Mouse (Mus musculus) limb, embryonic 10.5 days (tissue): ENCODE results near the gene 5530401A14Rik. TPM values are rescaled to one million over a fixed set of nuclear protein-coding genes. Genes with fewer than 3 reads are reported as not detected.

Source experiments
- DNase-seq: peaks from one replicate; pipeline ENCODE4 v3.0.0-alpha.2; 2017; ENCODE audit warnings: low spot score
- H3K27ac ChIP-seq: fragments of 300-500 bp; sonication (generic); 2 replicates; pipeline ENCODE4 v1.5.1; 2016; ENCODE audit warnings: mild to moderate bottlenecking
- H3K27me3 ChIP-seq: fragments of 300-500 bp; sonication (generic); 2 replicates; pipeline ENCODE4 v1.6.1; 2016; ENCODE audit warnings: low read depth, mild to moderate bottlenecking; ENCODE audit not compliant: poor library complexity, severe bottlenecking
- H3K36me3 ChIP-seq: fragments of 300-500 bp; sonication (generic); 2 replicates; pipeline ENCODE4 v1.6.1; 2016; ENCODE audit warnings: mild to moderate bottlenecking, moderate library complexity
- H3K4me1 ChIP-seq: fragments of 300-500 bp; sonication (generic); 2 replicates; pipeline ENCODE4 v1.6.1; 2016
- H3K4me3 ChIP-seq: fragments of 300-500 bp; sonication (generic); 2 replicates; pipeline ENCODE4 v1.5.1; 2016; ENCODE audit warnings: mild to moderate bottlenecking, moderate library complexity
- H3K9me3 ChIP-seq: fragments of 300-500 bp; sonication (generic); replicated peaks from 2 replicates; pipeline ENCODE4 v1.6.1; 2016; ENCODE audit warnings: mild to moderate bottlenecking
- WGBS: fragments of 180-500 bp; shearing (Covaris S2); methylation state at CpG from one replicate; pipeline ENCODE4 v1.1.7; 2016; 5-methylcytosine and 5-hydroxymethylcytosine counted together
- polyA plus RNA-seq: library from polyadenylated mRNA; unstranded; fragments of >200 nt; fragmentation: Nextera tagmentation; extraction: Ambion mirVana; gene quantifications from 2 replicates; pipeline ENCODE4 v1.2.1, GENCODE M21; 2016

The 5530401A14Rik gene
- polyA plus RNA-seq, 1 experiment from 2014 or later, result not detected

DNA sequence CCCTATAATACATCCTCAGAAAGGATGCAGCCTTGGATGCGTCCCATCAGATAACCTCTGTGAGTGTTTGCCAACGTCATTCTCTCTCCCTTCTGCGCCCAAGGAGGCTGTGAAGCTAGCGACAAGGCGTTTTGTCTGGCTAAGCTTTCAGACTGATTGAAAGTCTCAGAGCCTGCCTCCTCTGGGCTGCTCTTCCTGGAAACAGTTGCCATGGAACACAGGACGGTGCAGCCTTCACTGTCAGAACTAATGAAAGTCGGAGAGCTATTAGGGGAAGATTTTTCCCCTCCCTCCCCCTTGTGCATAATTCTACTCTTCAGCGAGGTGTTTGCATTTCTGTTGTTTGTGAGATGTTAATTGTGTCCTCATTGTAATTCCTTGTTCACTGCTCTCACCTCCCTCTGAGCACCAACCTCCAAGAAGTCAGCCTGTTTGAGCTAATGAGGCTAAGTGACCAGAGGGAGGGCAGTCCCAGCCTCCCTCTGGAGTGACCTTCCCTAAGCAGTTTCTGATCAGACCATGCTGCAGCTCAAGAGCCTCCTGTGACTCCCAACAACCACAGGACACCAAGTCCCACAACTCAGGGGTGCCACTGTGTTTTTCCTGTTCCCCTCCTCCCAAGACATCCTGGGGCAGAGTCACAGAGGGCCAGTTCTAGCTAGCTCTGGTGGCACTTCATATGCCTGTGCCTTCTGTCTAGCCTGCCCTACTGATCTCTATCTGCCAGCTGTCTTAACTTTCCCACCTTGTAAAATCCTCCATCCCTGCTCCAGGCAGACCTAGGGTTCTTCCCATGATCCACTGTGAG, 37.3 kb downstream of the 5530401A14Rik start:
- 9% methylated on average over 8 of the region's 8 CpGs for WGBS
- no peak for DNase-seq
- Histone ChIP-seq H3K36me3 (no peaks in the 10 kb centered on the region), H3K27ac (no peak overlapping the region), H3K4me3 (no peak overlapping the region), H3K4me1 (peaks cover 16% of the 10 kb centered on the region), H3K27me3 (0 out of 2 replicates have a peak, but pooled peaks cover 5% of the 10 kb centered on the region), H3K9me3 (no peaks in the 10 kb centered on the region)

DNA sequence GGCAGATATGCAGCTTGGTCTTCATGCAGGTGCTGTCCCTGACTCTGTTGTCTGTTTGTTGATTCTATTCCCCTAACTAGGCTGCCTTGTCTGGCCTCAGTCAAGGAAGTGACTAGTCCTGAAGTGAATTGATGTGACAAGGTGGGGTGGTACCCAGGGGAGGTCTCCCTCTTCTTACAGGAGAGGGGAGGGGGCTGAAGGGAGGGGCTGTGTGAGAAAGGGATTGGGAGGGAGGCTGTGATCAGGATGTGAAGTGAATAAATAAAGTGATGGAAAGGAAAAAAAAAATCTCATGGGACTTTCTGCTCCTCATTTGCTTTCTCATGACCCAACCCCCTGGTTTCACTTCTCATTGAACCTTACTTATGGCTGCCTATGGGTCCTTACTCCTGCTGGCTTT, 41.8 kb downstream of the 5530401A14Rik start:
- Histone ChIP-seq H3K4me3 (no peak overlapping the region), H3K4me1 (peaks cover 13% of the 10 kb centered on the region), H3K36me3 (no peaks in the 10 kb centered on the region), H3K27ac (no peak overlapping the region), H3K27me3 (0 out of 2 replicates have a peak, but pooled peaks cover 5% of the 10 kb centered on the region), H3K9me3 (no peaks in the 10 kb centered on the region)
- DNase-seq, result no peak

DNA sequence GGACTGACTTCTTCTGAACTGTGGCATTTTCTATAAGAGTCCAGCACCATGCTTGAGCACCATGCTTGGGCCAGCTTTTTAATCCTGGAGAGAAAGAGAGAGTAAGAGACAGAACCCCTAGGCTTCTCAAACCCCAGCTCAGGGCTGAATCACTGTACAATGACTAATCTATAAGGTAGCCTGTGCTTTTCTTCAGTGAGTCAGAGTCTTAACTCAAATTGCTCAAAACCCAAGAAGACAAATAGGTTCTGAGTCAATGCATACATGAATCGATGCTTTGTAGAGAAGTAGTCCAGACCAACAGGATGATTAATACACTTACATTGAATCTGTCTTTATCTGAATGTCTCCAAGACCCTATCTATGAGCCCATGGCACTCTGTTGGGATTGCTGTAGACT, 48.3 kb downstream of the 5530401A14Rik start:
- H3K9me3 ChIP-seq, result no peaks in the 10 kb centered on the region

DNA sequence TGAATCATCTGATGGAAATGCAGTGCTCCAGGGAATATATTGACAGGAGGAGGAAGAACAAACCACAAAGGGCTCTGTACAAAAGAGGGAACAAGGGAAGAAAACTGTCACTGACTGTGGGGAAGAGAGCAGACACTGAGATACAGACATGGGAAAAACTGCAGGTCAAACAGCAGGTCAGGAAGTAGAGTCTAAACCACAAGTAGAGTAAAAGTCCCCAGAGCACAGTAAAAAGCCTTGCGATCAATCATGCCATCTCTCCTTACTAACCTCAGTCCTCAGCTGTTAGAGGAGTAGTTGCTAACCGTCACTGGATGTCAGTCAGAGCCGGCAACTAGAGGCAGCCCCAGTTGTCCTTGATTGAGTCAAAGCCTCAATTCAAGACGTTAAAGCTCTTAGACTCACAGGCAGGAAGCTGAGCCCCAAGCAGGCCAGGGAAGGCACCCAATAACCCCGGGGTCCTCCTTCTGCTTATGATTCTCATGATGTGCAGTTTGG, 49.0 kb downstream of the 5530401A14Rik start:
- no peak overlapping the region for H3K4me3 ChIP-seq
- no peaks in the 10 kb centered on the region for H3K36me3 ChIP-seq
- WGBS, result 68% methylated on average over 5 of the region's 5 CpGs
- H3K4me1 ChIP-seq, result peaks cover 4% of the 10 kb centered on the region; the same call in 1 of the 2 replicates
- DNase-seq, result no peak
- no peaks in the 10 kb centered on the region for H3K27me3 ChIP-seq
- no peaks in the 10 kb centered on the region for H3K9me3 ChIP-seq
- no peak overlapping the region for H3K27ac ChIP-seq

More for the DNA sequence above, 48.3 kb downstream of the 5530401A14Rik start:
- 96% methylated on average over 1 of the region's 1 CpGs for WGBS
- no peaks in the 10 kb centered on the region for H3K36me3 ChIP-seq
- no peak for DNase-seq
- no peak overlapping the region for H3K4me3 ChIP-seq
- no peak overlapping the region for H3K27ac ChIP-seq
- H3K27me3 ChIP-seq, result no peaks in the 10 kb centered on the region
- peaks cover 4% of the 10 kb centered on the region; the same call in 1 of the 2 replicates for H3K4me1 ChIP-seq

DNA sequence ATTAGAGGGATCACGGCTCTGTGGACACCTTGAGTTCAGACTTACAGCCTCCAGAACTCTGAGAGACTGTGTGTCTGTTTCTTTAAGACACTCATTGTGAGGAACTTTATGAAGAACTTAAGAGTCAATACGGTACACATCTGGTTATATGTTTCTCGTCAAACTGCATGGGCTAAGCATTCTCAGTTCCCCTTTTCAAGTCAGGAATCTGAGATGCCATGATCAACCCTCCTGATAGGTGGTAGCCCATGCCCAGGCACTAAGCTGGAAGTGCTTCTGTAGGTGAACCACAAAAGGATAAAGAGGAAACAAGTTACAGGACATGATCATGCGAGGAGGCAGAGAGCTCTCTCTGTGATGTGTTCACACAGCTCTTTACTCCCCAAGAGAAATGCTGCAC, 52.6 kb downstream of the 5530401A14Rik start:
- Histone ChIP-seq H3K27ac (no peak overlapping the region), H3K27me3 (no peaks in the 10 kb centered on the region), H3K4me1 (peaks cover 14% of the 10 kb centered on the region), H3K9me3 (no peaks in the 10 kb centered on the region), H3K36me3 (no peaks in the 10 kb centered on the region), H3K4me3 (no peak overlapping the region)
- no peak for DNase-seq
- WGBS, result 88% methylated on average over 4 of the region's 4 CpGs

DNA sequence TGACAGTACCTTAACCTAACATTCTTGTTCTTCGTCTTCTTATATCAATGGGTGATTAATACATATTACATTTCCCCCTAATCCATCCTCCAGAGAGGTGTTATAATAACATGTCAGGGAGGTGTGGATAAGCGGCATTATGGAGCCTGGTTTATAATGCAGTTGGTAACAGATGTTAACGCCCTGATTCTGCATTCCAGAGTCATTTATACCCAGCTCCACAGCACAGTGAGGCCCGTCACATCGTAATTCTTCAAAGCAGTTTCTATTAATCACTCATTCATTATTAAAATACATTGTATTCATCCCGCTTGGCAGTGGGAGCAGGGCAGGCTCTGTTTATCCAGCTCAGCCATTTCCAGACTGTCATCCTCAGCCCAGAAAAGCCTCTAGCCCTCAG, 55.0 kb downstream of the 5530401A14Rik start:
- peaks cover 14% of the 10 kb centered on the region for H3K4me1 ChIP-seq
- no peaks in the 10 kb centered on the region for H3K9me3 ChIP-seq
- DNase-seq, result no peak
- no peaks in the 10 kb centered on the region for H3K36me3 ChIP-seq
- H3K27ac ChIP-seq, result no peak overlapping the region
- WGBS, result 55% methylated on average over 6 of the region's 6 CpGs
- H3K4me3 ChIP-seq, result no peak overlapping the region
- no peaks in the 10 kb centered on the region for H3K27me3 ChIP-seq

DNA sequence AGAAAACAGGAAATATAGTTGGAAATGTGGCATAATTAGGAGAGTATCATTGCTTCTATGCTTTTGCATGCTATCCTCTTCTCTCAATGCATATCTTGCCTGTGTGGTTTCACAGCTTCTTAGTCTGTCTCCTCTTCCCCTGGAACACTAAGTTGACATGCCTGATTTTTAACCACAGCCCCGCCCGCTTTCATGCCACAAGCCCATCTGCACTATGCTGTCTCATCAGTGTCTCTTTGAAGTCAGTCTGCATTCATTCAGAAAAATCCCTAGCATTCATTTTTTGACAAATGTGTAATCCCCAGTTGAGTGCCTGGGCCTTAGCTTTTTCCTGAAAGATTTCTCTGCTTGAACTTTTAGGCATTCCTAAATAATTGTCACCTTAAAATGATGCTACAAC, 62.6 kb downstream of the 5530401A14Rik start:
- H3K4me1 ChIP-seq, result no peaks in the 10 kb centered on the region
- H3K9me3 ChIP-seq, result no peaks in the 10 kb centered on the region
- no peak overlapping the region for H3K4me3 ChIP-seq
- no peak overlapping the region for H3K27ac ChIP-seq
- no peaks in the 10 kb centered on the region for H3K27me3 ChIP-seq
- no peak for DNase-seq
- H3K36me3 ChIP-seq, result no peaks in the 10 kb centered on the region
- WGBS, result 88% methylated on average over 2 of the region's 2 CpGs

DNA sequence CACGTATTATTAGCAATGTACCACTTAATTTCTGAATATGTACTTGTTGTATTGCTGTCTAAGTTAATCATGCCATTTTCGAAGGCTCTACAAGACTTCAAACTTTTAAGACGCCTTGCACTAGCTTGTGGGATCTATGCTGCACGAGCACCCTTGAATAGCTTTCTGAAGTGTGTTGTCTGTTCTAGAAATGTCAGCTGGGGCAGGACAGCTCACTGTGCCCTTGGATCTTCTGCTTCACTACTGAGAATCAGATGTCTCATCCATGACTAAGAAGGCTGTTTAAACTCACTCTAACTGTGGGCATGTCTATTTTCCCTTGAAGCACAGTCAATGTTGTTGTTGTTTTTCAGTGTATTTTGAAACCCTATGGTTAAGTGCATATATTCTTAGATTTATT, 63.2 kb downstream of the 5530401A14Rik start:
- WGBS, result 94% methylated on average over 4 of the region's 4 CpGs

DNA sequence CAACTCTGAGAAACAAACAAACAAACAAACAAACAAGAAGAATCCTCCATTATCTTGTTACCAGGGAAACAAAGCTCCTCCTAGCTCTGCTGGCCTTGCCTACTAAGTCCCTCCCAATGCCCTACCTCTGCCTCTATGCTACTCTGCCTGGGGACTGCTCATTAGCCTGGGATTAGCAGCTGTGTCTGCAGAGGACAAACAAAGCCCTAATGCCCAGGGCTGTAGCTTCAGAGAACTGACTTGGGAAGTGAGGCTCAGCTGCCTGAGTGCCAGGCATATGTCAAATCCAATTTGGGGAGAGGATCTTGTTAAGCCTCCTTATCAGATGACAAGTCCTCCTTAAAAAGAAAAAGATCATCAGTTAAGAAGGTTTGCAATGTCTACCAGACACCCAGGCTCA, 65.9 kb downstream of the 5530401A14Rik start:
- Histone ChIP-seq H3K9me3 (no peaks in the 10 kb centered on the region), H3K27ac (no peak overlapping the region), H3K27me3 (no peaks in the 10 kb centered on the region), H3K4me3 (no peak overlapping the region), H3K4me1 (no peaks in the 10 kb centered on the region), H3K36me3 (no peaks in the 10 kb centered on the region)
- no peak for DNase-seq

More for the DNA sequence above, 63.2 kb downstream of the 5530401A14Rik start:
- Histone ChIP-seq H3K4me1 (no peaks in the 10 kb centered on the region), H3K4me3 (no peak overlapping the region), H3K27ac (no peak overlapping the region), H3K36me3 (no peaks in the 10 kb centered on the region), H3K9me3 (no peaks in the 10 kb centered on the region), H3K27me3 (no peaks in the 10 kb centered on the region)
- DNase-seq, result no peak

DNA sequence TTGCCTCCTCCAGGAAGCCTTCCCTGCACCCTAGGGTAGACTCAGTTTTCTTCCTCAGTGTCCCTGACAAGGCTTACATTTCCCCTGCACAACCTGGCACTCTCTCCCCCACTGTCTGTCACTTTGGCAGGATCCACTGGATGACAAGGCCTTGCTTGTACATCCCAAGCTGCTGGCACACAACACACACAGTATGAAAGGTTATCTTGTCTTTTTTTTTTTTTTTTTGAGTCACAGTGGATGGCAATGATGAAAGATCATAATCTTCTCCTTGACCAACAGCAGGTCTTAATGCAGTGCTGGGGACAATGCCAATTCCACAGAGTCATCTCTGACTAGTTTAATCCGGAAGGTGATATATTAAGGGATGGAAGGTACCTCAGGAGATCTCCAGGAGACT, 77.0 kb downstream of the 5530401A14Rik start:
- DNase-seq, result no peak
- 83% methylated on average over 1 of the region's 1 CpGs for WGBS
- no peaks in the 10 kb centered on the region for H3K9me3 ChIP-seq
- no peak overlapping the region for H3K4me3 ChIP-seq
- H3K36me3 ChIP-seq, result no peaks in the 10 kb centered on the region
- H3K27ac ChIP-seq, result no peak overlapping the region
- no peaks in the 10 kb centered on the region for H3K27me3 ChIP-seq
- no peaks in the 10 kb centered on the region for H3K4me1 ChIP-seq

DNA sequence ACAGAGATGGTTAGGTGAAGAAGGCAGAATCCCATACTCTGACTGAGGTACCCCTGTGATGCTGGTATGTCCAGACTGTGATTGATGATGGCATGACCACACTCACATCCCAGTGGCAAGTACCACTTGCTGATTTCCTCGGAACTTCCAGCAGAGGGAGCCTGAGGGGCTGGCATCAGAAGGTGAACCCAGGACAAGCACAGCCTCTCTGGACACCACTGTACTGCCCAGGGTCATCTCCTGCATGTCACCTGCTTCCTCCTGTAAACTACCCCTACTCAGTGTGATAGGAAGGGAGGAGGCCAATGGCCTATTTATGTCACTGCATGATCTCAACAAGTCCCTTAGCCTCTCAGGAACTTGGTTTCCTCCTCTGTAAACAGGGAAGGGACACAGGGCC, 80.5 kb downstream of the 5530401A14Rik start:
- Histone ChIP-seq H3K27me3 (no peaks in the 10 kb centered on the region), H3K4me3 (no peak overlapping the region), H3K27ac (no peak overlapping the region), H3K9me3 (no peaks in the 10 kb centered on the region), H3K4me1 (no peaks in the 10 kb centered on the region), H3K36me3 (no peaks in the 10 kb centered on the region)
- 14% methylated on average over 1 of the region's 1 CpGs for WGBS
- peak; percentile 34 for DNase-seq

DNA sequence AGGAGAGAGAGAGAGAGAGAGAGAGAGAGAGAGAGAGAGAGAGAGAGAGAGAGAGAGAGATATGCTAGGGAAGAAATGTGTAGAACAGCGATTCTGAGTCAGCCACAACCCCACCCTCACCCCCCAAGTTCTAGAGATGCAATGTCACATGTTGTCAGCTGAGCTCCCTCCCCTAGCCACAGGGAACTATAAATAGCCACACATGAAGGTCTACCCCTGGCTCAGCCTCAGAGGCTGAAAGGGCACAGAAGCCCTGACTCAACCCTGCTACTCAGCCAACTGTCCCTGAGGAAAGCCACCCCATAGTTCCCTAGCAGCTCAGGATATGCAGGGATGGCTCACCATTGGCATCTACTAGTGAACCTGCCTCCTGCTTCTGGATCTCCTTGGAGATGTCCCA, 81.7 kb downstream of the 5530401A14Rik start:
- H3K9me3 ChIP-seq, result no peaks in the 10 kb centered on the region
- H3K36me3 ChIP-seq, result no peaks in the 10 kb centered on the region
- no peak overlapping the region for H3K27ac ChIP-seq
- no peak overlapping the region for H3K4me3 ChIP-seq
- H3K4me1 ChIP-seq, result no peaks in the 10 kb centered on the region
- DNase-seq, result no peak
- H3K27me3 ChIP-seq, result no peaks in the 10 kb centered on the region
- WGBS, result 100% methylated on average over 1 of the region's 1 CpGs
